Mouse (Mus musculus): ENCODE measurements around the gene Tcaf2. TPM values are rescaled to one million over a fixed set of nuclear protein-coding genes. Genes with fewer than 3 reads are reported as not detected.

Gene Tcaf2
- polyA plus RNA-seq, 1 experiment, result 4.5 TPM

DNA sequence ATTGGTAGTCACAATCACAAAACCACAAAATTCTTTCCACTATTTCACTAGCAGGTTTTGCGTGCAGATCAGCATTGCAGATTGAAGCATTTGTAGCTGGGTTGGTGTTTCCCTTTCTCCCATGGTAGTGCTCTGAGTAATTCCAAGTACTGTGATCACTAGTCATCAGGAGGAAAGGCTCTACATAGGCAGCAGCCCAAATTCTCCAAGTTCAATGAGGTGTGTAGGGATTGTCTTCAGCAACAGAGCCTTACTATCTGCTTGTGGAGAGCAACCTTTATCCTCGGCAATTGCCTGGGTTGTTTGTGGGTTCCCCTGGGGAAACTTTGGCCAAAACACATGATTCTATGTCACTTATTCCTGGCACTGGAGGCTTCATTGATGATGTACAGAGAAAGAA lies 28.1 kb downstream of the Tcaf2 start:
- no peaks in the 10 kb centered on the region for H3K36me3 ChIP-seq (ENCODE audit: control insufficient read depth, insufficient read depth, low read length, poor library complexity, severe bottlenecking)
- TF ChIP-seq EP300 (IDR thresholded peaks at IDR 0.05; ENCODE audit: insufficient read depth, low read depth, low read length), result no peak
- no peak for TF ChIP-seq CTCF (IDR thresholded peaks at IDR 0.05; ENCODE audit: low read depth, low read length)
- TF ChIP-seq POLR2A (IDR thresholded peaks at IDR 0.05; ENCODE audit: insufficient read depth, low read length), result no peak
- H3K9me3 ChIP-seq (replicated peaks; ENCODE audit: control insufficient read depth, insufficient read depth, low read length, poor library complexity, severe bottlenecking), result no peaks in the 10 kb centered on the region
- no peaks in the 10 kb centered on the region for H3K27me3 ChIP-seq (ENCODE audit: control insufficient read depth, insufficient read depth, low read length, poor library complexity, severe bottlenecking)
- H3K27ac ChIP-seq (ENCODE audit: insufficient read depth, low read length), result no peak overlapping the region
- H3K9ac ChIP-seq (ENCODE audit: low read depth, poor library complexity, severe bottlenecking), result no peak overlapping the region
- H3K4me1 ChIP-seq (ENCODE audit: control insufficient read depth, insufficient read depth, low read length), result no peaks in the 10 kb centered on the region
- no peak overlapping the region for H3K4me3 ChIP-seq (ENCODE audit: low read depth, low read length)

GRCm38 (mm10) chr6:42612218-42612617 lies 32.8 kb downstream of the Tcaf2 start:
- Histone ChIP-seq H3K4me3 (ENCODE audit: low read depth, low read length) (no peak overlapping the region), H3K36me3 (ENCODE audit: control insufficient read depth, insufficient read depth, low read length, poor library complexity, severe bottlenecking) (no peaks in the 10 kb centered on the region), H3K27me3 (ENCODE audit: control insufficient read depth, insufficient read depth, low read length, poor library complexity, severe bottlenecking) (no peaks in the 10 kb centered on the region), H3K9ac (ENCODE audit: low read depth, poor library complexity, severe bottlenecking) (no peak overlapping the region), H3K27ac (ENCODE audit: insufficient read depth, low read length) (no peak overlapping the region), H3K9me3 (replicated peaks; ENCODE audit: control insufficient read depth, insufficient read depth, low read length, poor library complexity, severe bottlenecking) (no peaks in the 10 kb centered on the region), H3K4me1 (ENCODE audit: control insufficient read depth, insufficient read depth, low read length) (no peaks in the 10 kb centered on the region)
- no peak for TF ChIP-seq CTCF (IDR thresholded peaks at IDR 0.05; ENCODE audit: low read depth, low read length)
- no peak for TF ChIP-seq POLR2A (IDR thresholded peaks at IDR 0.05; ENCODE audit: insufficient read depth, low read length)
- no peak for TF ChIP-seq EP300 (IDR thresholded peaks at IDR 0.05; ENCODE audit: insufficient read depth, low read depth, low read length)

DNA sequence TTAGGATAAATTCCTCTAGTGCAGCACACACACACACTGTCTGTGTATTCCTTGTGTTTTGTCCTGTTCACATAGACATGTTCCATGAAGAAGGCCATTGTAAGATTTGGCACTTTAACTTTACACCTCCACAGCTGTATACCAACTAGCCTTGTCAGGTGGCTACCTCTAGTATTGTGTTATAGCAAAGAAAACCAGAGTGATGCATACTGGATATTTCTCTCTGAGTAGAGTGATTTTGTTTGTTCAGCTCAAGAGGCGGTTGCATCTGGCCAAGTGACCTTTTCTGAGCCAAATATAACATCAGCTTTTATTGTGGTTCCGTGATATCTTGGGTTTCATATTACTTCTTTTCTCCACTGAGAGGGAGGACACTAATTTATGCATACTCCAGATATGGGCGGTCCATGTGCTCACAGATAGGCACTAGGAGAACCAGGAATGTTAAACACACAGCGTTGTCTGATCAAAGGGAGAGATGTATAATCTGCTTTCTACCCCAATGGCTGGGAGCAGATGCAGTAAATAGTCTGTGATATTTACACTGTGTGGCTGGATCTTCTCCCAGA lies 34.0 kb downstream of the Tcaf2 start:
- H3K9ac ChIP-seq (ENCODE audit: low read depth, poor library complexity, severe bottlenecking), result no peak overlapping the region
- H3K4me1 ChIP-seq (ENCODE audit: control insufficient read depth, insufficient read depth, low read length), result no peaks in the 10 kb centered on the region
- H3K27me3 ChIP-seq (ENCODE audit: control insufficient read depth, insufficient read depth, low read length, poor library complexity, severe bottlenecking), result no peaks in the 10 kb centered on the region
- H3K36me3 ChIP-seq (ENCODE audit: control insufficient read depth, insufficient read depth, low read length, poor library complexity, severe bottlenecking), result no peaks in the 10 kb centered on the region
- H3K27ac ChIP-seq (ENCODE audit: insufficient read depth, low read length), result no peak overlapping the region
- TF ChIP-seq CTCF (IDR thresholded peaks at IDR 0.05; ENCODE audit: low read depth, low read length) (no peak), EP300 (IDR thresholded peaks at IDR 0.05; ENCODE audit: insufficient read depth, low read depth, low read length) (no peak), POLR2A (IDR thresholded peaks at IDR 0.05; ENCODE audit: insufficient read depth, low read length) (no peak)
- no peak overlapping the region for H3K4me3 ChIP-seq (ENCODE audit: low read depth, low read length)
- no peaks in the 10 kb centered on the region for H3K9me3 ChIP-seq (replicated peaks; ENCODE audit: control insufficient read depth, insufficient read depth, low read length, poor library complexity, severe bottlenecking)

DNA sequence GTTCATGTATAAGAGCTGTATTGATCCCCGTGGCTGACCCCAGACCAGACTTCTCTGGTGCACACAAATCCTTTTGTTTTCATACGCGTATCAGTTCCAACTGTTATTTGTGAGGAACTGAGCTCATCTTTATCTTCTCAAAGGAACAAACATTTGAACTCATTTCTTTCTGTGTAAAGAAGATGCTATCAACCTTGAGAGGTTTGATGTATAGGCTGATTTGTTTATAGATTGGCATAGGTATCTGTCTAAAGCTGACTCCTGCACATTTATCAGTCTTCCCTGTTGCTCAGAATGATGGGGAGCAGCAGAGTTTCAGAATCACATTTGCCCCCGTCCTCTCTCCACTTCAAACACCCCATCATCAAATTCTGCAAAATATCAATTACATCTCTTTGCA lies 47.5 kb downstream of the Tcaf2 start, which contains the start of gene Tcaf3:
Tcaf3 (minus strand) TSS at position 101 of the 400 bp plus-strand sequence.
- Histone ChIP-seq H3K9ac (ENCODE audit: low read depth, poor library complexity, severe bottlenecking) (no peak within 1 kb of the TSS), H3K27ac (ENCODE audit: insufficient read depth, low read length) (no peak within 1 kb of the TSS), H3K4me1 (ENCODE audit: control insufficient read depth, insufficient read depth, low read length) (no peaks in the 10 kb centered on the region), H3K36me3 (ENCODE audit: control insufficient read depth, insufficient read depth, low read length, poor library complexity, severe bottlenecking) (no peaks in the 10 kb centered on the region), H3K9me3 (replicated peaks; ENCODE audit: control insufficient read depth, insufficient read depth, low read length, poor library complexity, severe bottlenecking) (no peaks in the 10 kb centered on the region), H3K27me3 (ENCODE audit: control insufficient read depth, insufficient read depth, low read length, poor library complexity, severe bottlenecking) (no peaks in the 10 kb centered on the region), H3K4me3 (ENCODE audit: low read depth, low read length) (no peak within 1 kb of the TSS)
- TF ChIP-seq CTCF (IDR thresholded peaks at IDR 0.05; ENCODE audit: low read depth, low read length) (no peak), POLR2A (IDR thresholded peaks at IDR 0.05; ENCODE audit: insufficient read depth, low read length) (no peak), EP300 (IDR thresholded peaks at IDR 0.05; ENCODE audit: insufficient read depth, low read depth, low read length) (no peak)

DNA sequence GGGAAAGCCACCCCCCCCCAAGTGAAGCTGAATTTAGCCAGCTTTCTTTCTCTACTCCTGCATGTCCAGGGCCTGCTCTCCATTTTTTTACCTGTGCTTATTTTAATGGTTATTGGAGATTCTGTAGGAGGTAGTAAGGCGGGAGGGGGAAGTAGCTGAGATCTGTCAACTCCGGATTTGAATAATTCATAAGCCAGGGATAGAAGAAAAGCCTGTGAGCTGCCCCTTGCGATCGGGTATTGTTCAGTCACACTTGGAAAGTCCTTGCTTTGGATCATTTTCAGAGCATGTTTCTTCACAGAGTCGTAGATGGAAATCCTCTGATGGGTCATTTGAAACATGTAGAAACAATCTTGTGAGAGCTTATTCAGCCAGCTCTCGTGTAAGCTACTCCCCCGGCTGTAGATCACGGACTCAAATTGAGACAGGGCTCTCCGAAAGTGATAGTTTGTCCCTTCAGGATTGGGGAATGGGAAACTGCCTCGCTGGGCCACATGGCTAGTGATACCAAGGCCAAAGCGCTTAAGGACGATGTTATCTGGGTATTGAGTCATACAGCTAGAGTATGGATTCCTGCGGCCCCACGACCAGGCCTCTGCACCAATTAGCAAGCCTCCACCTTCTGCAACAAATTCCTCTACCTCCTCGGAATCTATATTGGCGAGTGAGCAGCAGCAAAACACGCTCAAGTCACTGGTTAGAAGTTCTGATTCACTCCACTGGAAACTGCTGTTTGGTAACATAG lies 51.7 kb downstream of the Tcaf2 start:
- no peak overlapping the region for H3K4me3 ChIP-seq (ENCODE audit: low read depth, low read length)
- TF ChIP-seq EP300 (IDR thresholded peaks at IDR 0.05; ENCODE audit: insufficient read depth, low read depth, low read length), result no peak
- TF ChIP-seq POLR2A (IDR thresholded peaks at IDR 0.05; ENCODE audit: insufficient read depth, low read length), result no peak
- no peak for TF ChIP-seq CTCF (IDR thresholded peaks at IDR 0.05; ENCODE audit: low read depth, low read length)
- no peaks in the 10 kb centered on the region for H3K36me3 ChIP-seq (ENCODE audit: control insufficient read depth, insufficient read depth, low read length, poor library complexity, severe bottlenecking)
- H3K9ac ChIP-seq (ENCODE audit: low read depth, poor library complexity, severe bottlenecking), result no peak overlapping the region
- H3K27ac ChIP-seq (ENCODE audit: insufficient read depth, low read length), result no peak overlapping the region
- H3K27me3 ChIP-seq (ENCODE audit: control insufficient read depth, insufficient read depth, low read length, poor library complexity, severe bottlenecking), result no peaks in the 10 kb centered on the region
- no peaks in the 10 kb centered on the region for H3K4me1 ChIP-seq (ENCODE audit: control insufficient read depth, insufficient read depth, low read length)
- no peaks in the 10 kb centered on the region for H3K9me3 ChIP-seq (replicated peaks; ENCODE audit: control insufficient read depth, insufficient read depth, low read length, poor library complexity, severe bottlenecking)

DNA sequence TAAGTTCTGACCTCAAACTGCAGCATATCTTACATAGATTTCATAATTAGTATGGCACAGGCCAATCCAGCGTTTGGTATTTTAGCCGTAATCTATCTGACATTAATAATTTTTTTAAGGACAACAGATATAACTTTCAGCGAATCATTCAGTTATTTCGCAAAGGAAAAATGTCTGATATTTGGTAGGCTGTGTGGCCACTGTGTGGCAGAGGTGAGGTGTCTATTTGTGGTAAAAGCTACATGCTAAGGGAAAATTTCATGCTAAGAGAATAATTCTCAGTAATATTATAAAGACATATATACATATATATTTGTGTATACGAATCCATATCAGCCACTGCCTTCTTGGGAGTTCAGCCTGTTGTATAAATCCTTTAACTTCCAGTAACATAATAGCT lies 58.5 kb downstream of the Tcaf2 start:
- no peaks in the 10 kb centered on the region for H3K27me3 ChIP-seq (ENCODE audit: control insufficient read depth, insufficient read depth, low read length, poor library complexity, severe bottlenecking)
- no peak overlapping the region for H3K4me3 ChIP-seq (ENCODE audit: low read depth, low read length)
- no peak overlapping the region for H3K27ac ChIP-seq (ENCODE audit: insufficient read depth, low read length)
- TF ChIP-seq EP300 (IDR thresholded peaks at IDR 0.05; ENCODE audit: insufficient read depth, low read depth, low read length), result no peak
- TF ChIP-seq POLR2A (IDR thresholded peaks at IDR 0.05; ENCODE audit: insufficient read depth, low read length), result no peak
- no peak for TF ChIP-seq CTCF (IDR thresholded peaks at IDR 0.05; ENCODE audit: low read depth, low read length)
- no peak overlapping the region for H3K9ac ChIP-seq (ENCODE audit: low read depth, poor library complexity, severe bottlenecking)
- no peaks in the 10 kb centered on the region for H3K9me3 ChIP-seq (replicated peaks; ENCODE audit: control insufficient read depth, insufficient read depth, low read length, poor library complexity, severe bottlenecking)
- H3K36me3 ChIP-seq (ENCODE audit: control insufficient read depth, insufficient read depth, low read length, poor library complexity, severe bottlenecking), result no peaks in the 10 kb centered on the region
- no peaks in the 10 kb centered on the region for H3K4me1 ChIP-seq (ENCODE audit: control insufficient read depth, insufficient read depth, low read length)
